Mouse (Mus musculus) liver, embryonic 14.5 days (tissue): ENCODE measurements at regions not wholly inside any gene's neighbourhood (a gene's known extent, or its start where the extent isn't known, plus 50 kb on each side); places are given as distances from the start of the nearest gene placed in this dataset.

Experiments used
- ATAC-seq: fragments of 200-750 bp; cut with Nextera tagmentation; 2 replicates; pipeline ENCODE4 v1.8.0; 2017; ENCODE audit warnings: moderate number of reproducible peaks, mild to moderate bottlenecking, moderate library complexity; ENCODE audit not compliant: insufficient read depth
- DNase-seq, 3 experiments: peaks; one replicate each; pipeline ENCODE4 v3.0.0-alpha.2; 2012 to 2013; ENCODE audit warnings: low read depth in 3 of 3, low spot score in 3 of 3
- H3K27ac ChIP-seq: fragments of 300-500 bp; sonication (generic); 2 replicates; pipeline ENCODE4 v1.5.1; 2014; ENCODE audit warnings: moderate library complexity, mild to moderate bottlenecking, control low read depth, inconsistent platforms
- H3K27me3 ChIP-seq: fragments of 300-500 bp; sonication (generic); 2 replicates; pipeline ENCODE4 v1.6.1; 2014; ENCODE audit warnings: mild to moderate bottlenecking, low read length, moderate library complexity; ENCODE audit not compliant: control insufficient read depth, insufficient read depth
- H3K36me3 ChIP-seq: fragments of 300-500 bp; sonication (generic); replicated peaks from 2 replicates; pipeline ENCODE4 v1.6.1; 2014; ENCODE audit warnings: low read depth; ENCODE audit not compliant: control insufficient read depth, insufficient read depth
- H3K4me1 ChIP-seq, 2 experiments: fragments of 200-500 bp in 1 of 2; fragments of 300-500 bp in 1 of 2; sonication (generic) in 1 of 2; replicated peaks; 2 replicates each; pipeline ENCODE4 v1.6.1; 2012 to 2014; ENCODE audit warnings: antibody characterized with exemption in 1 of 2, inconsistent platforms in 1 of 2, low read length in 1 of 2; ENCODE audit not compliant: control insufficient read depth in 2 of 2, insufficient read depth in 2 of 2
- H3K4me2 ChIP-seq: fragments of 300-500 bp; sonication (generic); 2 replicates; pipeline ENCODE4 v1.6.1; 2014; ENCODE audit warnings: low read depth, mild to moderate bottlenecking, control low read depth, moderate library complexity
- H3K4me3 ChIP-seq, 2 experiments: fragments of 200-500 bp in 1 of 2; fragments of 300-500 bp in 1 of 2; sonication (generic) in 1 of 2; 2 replicates each; pipeline ENCODE4 v1.5.1; 2012 to 2014; ENCODE audit warnings: low read depth in 2 of 2, low read length in 2 of 2, mild to moderate bottlenecking in 2 of 2, control low read depth in 1 of 2, inconsistent platforms in 1 of 2, moderate library complexity in 1 of 2; ENCODE audit not compliant: insufficient read depth in 1 of 2
- H3K9ac ChIP-seq: fragments of 300-500 bp; sonication (generic); replicated peaks from 2 replicates; pipeline ENCODE4 v1.6.1; 2014; ENCODE audit warnings: mild to moderate bottlenecking, control low read depth, moderate library complexity
- H3K9me3 ChIP-seq: fragments of 300-500 bp; sonication (generic); 2 replicates; pipeline ENCODE4 v1.6.1; 2016; ENCODE audit warnings: low read length, mixed read lengths; ENCODE audit not compliant: control insufficient read depth
- CTCF ChIP-seq: IDR thresholded peaks from 2 replicates; pipeline ENCODE4 v1.5.1; 2016; ENCODE audit warnings: antibody characterized with exemption, low read depth, control low read depth
- EP300 ChIP-seq: IDR thresholded peaks from 2 replicates; pipeline ENCODE4 v1.6.1; 2016; ENCODE audit warnings: antibody characterized with exemption, low read depth
- WGBS: fragments of 180-500 bp; shearing (Covaris S2); extraction: QIAGEN DNeasy Blood & Tissue Kit; methylation state at CpG from one replicate; pipeline ENCODE4 v1.1.7; 2014; ENCODE audit not compliant: insufficient replicate concordance; 5-methylcytosine and 5-hydroxymethylcytosine counted together

GRCm38 (mm10) chr12:94584309-94584708 is 1107.7 kb upstream of the Flrt2 start:
- WGBS, result 38% methylated on average over 1 of the region's 1 CpGs

GRCm38 (mm10) chr12:94587031-94587430 is 1105.0 kb upstream of the Flrt2 start:
- ATAC-seq (no peak), DNase-seq (no peak)
- WGBS, result 50% methylated on average over 4 of the region's 4 CpGs
- no peak overlapping the region for H3K4me3 ChIP-seq
- TF ChIP-seq EP300, result no peak
- TF ChIP-seq CTCF, result no peak
- no peaks in the 10 kb centered on the region for H3K36me3 ChIP-seq
- H3K27me3 ChIP-seq, result no peaks in the 10 kb centered on the region
- no peaks in the 10 kb centered on the region for H3K9me3 ChIP-seq
- H3K27ac ChIP-seq, result no peak overlapping the region
- H3K4me2 ChIP-seq, result no peak overlapping the region
- no peak overlapping the region for H3K9ac ChIP-seq
- no peaks in the 10 kb centered on the region for H3K4me1 ChIP-seq

More at GRCm38 (mm10) chr12:94584309-94584708, 1107.7 kb upstream of the Flrt2 start:
- Histone ChIP-seq H3K4me1 (no peaks in the 10 kb centered on the region), H3K27ac (no peak overlapping the region), H3K36me3 (no peaks in the 10 kb centered on the region), H3K9ac (no peak overlapping the region), H3K4me2 (no peak overlapping the region), H3K27me3 (no peaks in the 10 kb centered on the region), H3K4me3 (no peak overlapping the region), H3K9me3 (no peaks in the 10 kb centered on the region)
- ATAC-seq (no peak), DNase-seq (no peak)
- TF ChIP-seq EP300 (no peak), CTCF (no peak)

GRCm38 (mm10) chr12:94588599-94588998 is 1103.4 kb upstream of the Flrt2 start:
- WGBS, result 57% methylated on average over 4 of the region's 4 CpGs
- Histone ChIP-seq H3K36me3 (no peaks in the 10 kb centered on the region), H3K4me2 (no peak overlapping the region), H3K9me3 (no peaks in the 10 kb centered on the region), H3K9ac (no peak overlapping the region), H3K4me1 (no peaks in the 10 kb centered on the region), H3K27me3 (no peaks in the 10 kb centered on the region), H3K27ac (no peak overlapping the region), H3K4me3 (no peak overlapping the region)
- ATAC-seq, result no peak
- no peak for TF ChIP-seq EP300
- no peak for TF ChIP-seq CTCF
- DNase-seq, result no peak

GRCm38 (mm10) chr12:94589033-94589432 is 1103.0 kb upstream of the Flrt2 start:
- no peaks in the 10 kb centered on the region for H3K4me1 ChIP-seq
- no peaks in the 10 kb centered on the region for H3K36me3 ChIP-seq
- 73% methylated on average over 4 of the region's 4 CpGs for WGBS
- no peak overlapping the region for H3K4me3 ChIP-seq
- TF ChIP-seq EP300, result no peak
- no peak for TF ChIP-seq CTCF
- ATAC-seq (no peak), DNase-seq (no peak)
- no peaks in the 10 kb centered on the region for H3K27me3 ChIP-seq
- no peak overlapping the region for H3K9ac ChIP-seq
- no peak overlapping the region for H3K4me2 ChIP-seq
- no peak overlapping the region for H3K27ac ChIP-seq
- no peaks in the 10 kb centered on the region for H3K9me3 ChIP-seq

GRCm38 (mm10) chr12:94605566-94605965 is 1086.5 kb upstream of the Flrt2 start:
- Histone ChIP-seq H3K27ac (no peak overlapping the region), H3K27me3 (no peaks in the 10 kb centered on the region), H3K9ac (no peak overlapping the region), H3K9me3 (no peaks in the 10 kb centered on the region), H3K36me3 (no peaks in the 10 kb centered on the region), H3K4me3 (no peak overlapping the region), H3K4me2 (no peak overlapping the region), H3K4me1 (no peaks in the 10 kb centered on the region)
- no peak for ATAC-seq
- TF ChIP-seq EP300 (no peak), CTCF (no peak)
- WGBS, result 37% methylated on average over 1 of the region's 1 CpGs
- no peak for DNase-seq
